ENCODE assay signal across 11 mouse cellular contexts in genomic region chr5:95991339-95992292, GRCm38 (mm10). TPM values are rescaled to one million over a fixed set of nuclear protein-coding genes. Genes with fewer than 3 reads are reported as not detected.
A peak's percentile ranks its signal among the peaks of the same experiment; 100 is the strongest.
DNase-seq lines count a peak whose midpoint lies in the region; ATAC-seq lines count a peak whose summit lies in the region.
"Had no signal": no experiment of that assay in that cellular context is flagged by ENCODE, and none has a peak within 500 bp of the region (broad histone marks: within the 10 kb centered on the region; RNA-seq: fewer than 3 reads in every experiment).

No protein-coding gene starts in this region.

- peak overlapping the region; percentile 31 for H3K4me2 ChIP-seq in heart, embryonic 13.5 days
- peak overlapping the region; percentile 27 for H3K4me2 ChIP-seq in hindbrain, embryonic 14.5 days (replicated peaks)
- H3K4me2 ChIP-seq in neural tube, embryonic 12.5 days (replicated peaks), result no peak overlapping the region

- H3K4me3 ChIP-seq in heart, embryonic 13.5 days, result no peak overlapping the region
- H3K4me3 ChIP-seq in hindbrain, embryonic 14.5 days (replicated peaks; ENCODE audit: low read length), result no peak overlapping the region
- no peak overlapping the region for H3K4me3 ChIP-seq in neural tube, embryonic 12.5 days

- H3K36me3 ChIP-seq in heart, embryonic 13.5 days, result no peaks in the 10 kb centered on the region
- H3K36me3 ChIP-seq in hindbrain, embryonic 14.5 days (replicated peaks; ENCODE audit: control insufficient read depth, insufficient read depth), result no peaks in the 10 kb centered on the region
- H3K36me3 ChIP-seq in neural tube, embryonic 12.5 days, result no peaks in the 10 kb centered on the region

- H3K4me1 ChIP-seq in heart, embryonic 13.5 days, result no peaks in the 10 kb centered on the region
- peaks cover 9% of the 10 kb centered on the region; the same call in 1 of the 2 replicates for H3K4me1 ChIP-seq in hindbrain, embryonic 14.5 days (replicated peaks; ENCODE audit: control insufficient read depth, insufficient read depth, low read length)
- H3K4me1 ChIP-seq in neural tube, embryonic 12.5 days, result peaks cover 9% of the 10 kb centered on the region

- WGBS in heart, embryonic 13.5 days, result 16% methylated on average over 12 of the region's 12 CpGs
- 8% methylated on average over 12 of the region's 12 CpGs for WGBS in hindbrain, embryonic 14.5 days
- 9% methylated on average over 12 of the region's 12 CpGs for WGBS in neural tube, embryonic 12.5 days

- no peaks in the 10 kb centered on the region for H3K9me3 ChIP-seq in heart, embryonic 13.5 days
- H3K9me3 ChIP-seq in hindbrain, embryonic 14.5 days (ENCODE audit: control insufficient read depth, low read length), result no peaks in the 10 kb centered on the region
- no peaks in the 10 kb centered on the region for H3K9me3 ChIP-seq in neural tube, embryonic 12.5 days

- no peak overlapping the region for H3K9ac ChIP-seq in heart, embryonic 13.5 days
- no peak overlapping the region for H3K9ac ChIP-seq in hindbrain, embryonic 14.5 days
- no peak overlapping the region for H3K9ac ChIP-seq in neural tube, embryonic 12.5 days
- H3K9ac ChIP-seq: liver, embryonic 14.5 days had no signal

- no peak for ATAC-seq in heart, embryonic 13.5 days (ENCODE audit: extremely low read depth, insufficient number of reproducible peaks, low FRiP score, low TSS enrichment)
- ATAC-seq in hindbrain, embryonic 14.5 days (ENCODE audit: low FRiP score), result peak; percentile 85
- peak; percentile 80 for ATAC-seq in neural tube, embryonic 12.5 days (ENCODE audit: low FRiP score, low read depth)
- ATAC-seq: Patski had no signal

- DNase-seq in heart, adult 9 months (ENCODE audit: low spot score in 2 of 2), result no peak
- DNase-seq in embryo, embryonic 10.5 days (ENCODE audit: low spot score), result peak; percentile 17
- DNase-seq in hindbrain, embryonic 14.5 days (ENCODE audit: low spot score), result peak; percentile 27
- no peak for DNase-seq in spleen, adult 18-20 months
- no peak for DNase-seq in cerebellum, postnatal 4 days (ENCODE audit: low spot score in 2 of 2)
- no peak for DNase-seq in adipocyte (ENCODE audit: low spot score)
- DNase-seq: cerebellum, postnatal 14 days had no signal

- H3K27ac ChIP-seq in heart, embryonic 13.5 days (replicated peaks), result no peak overlapping the region
- no peak overlapping the region for H3K27ac ChIP-seq in hindbrain, embryonic 14.5 days
- no peak overlapping the region for H3K27ac ChIP-seq in neural tube, embryonic 12.5 days
- H3K27ac ChIP-seq: liver, embryonic 14.5 days had no signal

- no peaks in the 10 kb centered on the region for H3K27me3 ChIP-seq in heart, embryonic 13.5 days (replicated peaks)
- no peaks in the 10 kb centered on the region for H3K27me3 ChIP-seq in hindbrain, embryonic 14.5 days (ENCODE audit: control insufficient read depth, insufficient read depth, low read length)
- H3K27me3 ChIP-seq in neural tube, embryonic 12.5 days (replicated peaks), result no peaks in the 10 kb centered on the region

RNA-seq across cellular contexts. Expression of gene Cxcl13, which starts 34.9 kb away (rescaled TPM):
- 2.4 and 5.3 TPM in 2 replicates for polyA plus RNA-seq in heart, embryonic 13.5 days (2015; fragmentation: Nextera tagmentation; extraction: Ambion mirVana)
- polyA plus RNA-seq in hindbrain, embryonic 14.5 days (2014; fragmentation: Nextera tagmentation; extraction: Ambion mirVana), result 0.23 TPM in 1 of 2 replicates, not detected in the other
- polyA plus RNA-seq in neural tube, embryonic 12.5 days (2016; fragmentation: Nextera tagmentation; extraction: Ambion mirVana), result 0.56 and 1.0 TPM in 2 replicates
- polyA plus RNA-seq: Patski had no signal

Comparison
In these comparisons a context has a peak if more than half of its experiments do, and no peak if none do; other contexts are left out.
1. DNase-seq: peak in embryo, embryonic 10.5 days (single experiment) and hindbrain, embryonic 14.5 days (single experiment); none in heart, adult 9 months (0 of 2), spleen, adult 18-20 months (0 of 2), cerebellum, postnatal 4 days (0 of 2) and adipocyte (single experiment).